Mouse (Mus musculus) thymus, adult 18-20 months (tissue): ENCODE data around the gene Lamb2.
A peak's percentile ranks its signal among the peaks of the same experiment; 100 is the strongest.

Experiments used
- DNase-seq, 2 experiments: peaks; one replicate each; pipeline ENCODE4 v3.0.0; 2022; ENCODE audit warnings: mixed read lengths in 2 of 2

Gene Lamb2

DNA sequence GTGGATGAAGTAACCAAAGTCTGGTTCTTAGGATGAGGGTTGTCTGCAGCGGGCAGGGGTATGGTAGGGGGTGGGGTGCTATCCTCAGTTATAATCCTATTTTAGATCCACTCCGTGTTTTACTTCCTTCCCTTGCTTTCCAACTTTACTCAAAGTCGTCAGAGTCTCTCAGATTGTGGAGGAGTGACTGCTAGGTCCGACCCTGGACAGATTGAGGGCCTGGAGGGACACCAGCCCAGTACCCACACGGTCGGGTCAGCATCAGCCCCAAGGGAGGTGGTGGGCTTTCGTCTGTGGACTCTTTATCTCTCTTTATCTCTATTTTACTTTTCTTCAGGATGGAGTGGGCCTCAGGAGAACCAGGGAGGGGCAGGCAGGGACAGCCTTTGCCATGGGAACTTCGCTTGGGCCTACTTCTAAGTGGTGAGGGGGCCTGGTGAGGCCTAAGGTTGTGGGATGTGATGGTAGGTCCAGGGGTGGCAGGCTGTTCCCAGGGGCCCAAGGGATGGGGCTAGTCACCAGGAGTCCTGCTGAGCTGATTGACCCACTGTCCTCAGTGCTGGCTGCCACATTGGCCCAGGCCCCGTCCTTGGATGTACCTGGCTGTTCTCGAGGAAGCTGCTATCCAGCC lies at the start of gene Lamb2:
Gene Lamb2, plus strand, starts transcription at position 16 of the 631 bp plus-strand sequence.
- DNase-seq: no peak

DNA sequence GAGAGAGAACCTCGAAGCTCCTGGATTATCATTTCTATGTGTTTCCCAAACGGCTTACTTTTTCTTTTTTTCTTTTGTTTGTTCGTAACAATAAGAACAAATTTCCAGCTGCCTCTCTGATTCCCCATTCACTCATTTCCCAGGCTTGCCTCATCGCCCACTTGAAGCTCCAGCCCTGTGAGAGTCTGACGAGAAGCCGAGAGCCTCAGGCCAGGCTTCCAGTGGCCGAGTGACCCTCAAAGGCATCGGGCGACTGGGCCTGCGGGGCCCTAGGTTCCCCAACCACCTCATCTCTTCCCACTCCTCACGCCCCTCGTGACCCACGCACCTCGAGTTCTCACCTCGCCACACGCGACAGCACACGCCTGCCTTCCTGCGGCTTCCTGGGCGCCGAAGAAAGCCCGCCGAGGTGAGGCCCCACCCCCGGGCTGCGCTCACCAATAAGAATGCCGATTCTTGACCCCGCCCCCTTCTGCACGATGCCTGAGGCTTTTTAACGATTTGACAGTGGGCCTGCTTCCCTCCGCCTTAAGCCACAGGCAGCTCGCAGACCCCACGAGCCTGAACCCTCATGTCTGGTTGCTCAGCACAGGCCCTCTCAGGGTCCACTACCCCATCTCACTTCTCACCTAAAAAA lies 48.0 kb upstream of the Lamb2 start:
- DNase-seq: no peak

DNA sequence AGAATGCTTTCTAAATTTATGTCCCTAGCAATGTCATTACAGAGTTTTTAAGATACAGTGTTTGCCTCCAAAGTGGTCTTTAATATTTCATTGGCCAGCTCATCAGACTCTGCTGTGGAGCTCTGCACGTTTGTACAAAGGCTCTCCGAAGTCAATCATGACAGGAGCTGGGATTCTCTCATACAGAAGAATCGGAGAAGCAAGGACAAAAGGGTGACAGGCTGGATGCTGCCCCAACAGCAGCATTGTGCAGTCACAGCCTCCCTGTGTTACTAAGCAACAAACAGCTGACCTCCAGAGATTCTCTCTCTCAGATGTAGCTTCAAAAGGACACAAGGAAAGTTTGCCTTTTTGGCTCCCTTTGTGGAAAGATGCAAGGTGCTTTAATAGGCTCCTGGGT lies 43.4 kb upstream of the Lamb2 start, which contains the start of gene BC048562:
Gene BC048562, plus strand, starts transcription at position 301 of the 400 bp plus-strand sequence.
- DNase-seq: no peak

DNA sequence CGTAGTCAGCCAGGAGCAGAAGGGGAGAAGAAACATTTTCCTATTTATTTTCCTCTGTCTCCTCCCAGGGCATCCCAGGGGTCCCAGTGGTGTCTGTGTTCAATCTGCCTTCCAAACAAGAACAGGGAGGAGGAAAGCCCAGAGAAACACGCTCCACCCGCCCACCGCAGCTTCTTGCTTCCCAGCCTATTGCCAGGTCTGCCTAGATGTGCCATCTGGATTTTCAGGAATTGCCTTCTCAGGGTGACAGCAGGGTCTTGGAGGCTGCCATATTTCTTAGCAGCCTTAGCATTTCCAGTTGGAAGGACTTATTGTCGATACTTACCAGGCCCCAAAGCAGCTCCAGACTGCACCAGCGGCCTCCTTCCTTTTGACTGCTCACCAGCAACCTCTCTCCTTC lies 40.4 kb upstream of the Lamb2 start:
- no peak for DNase-seq

DNA sequence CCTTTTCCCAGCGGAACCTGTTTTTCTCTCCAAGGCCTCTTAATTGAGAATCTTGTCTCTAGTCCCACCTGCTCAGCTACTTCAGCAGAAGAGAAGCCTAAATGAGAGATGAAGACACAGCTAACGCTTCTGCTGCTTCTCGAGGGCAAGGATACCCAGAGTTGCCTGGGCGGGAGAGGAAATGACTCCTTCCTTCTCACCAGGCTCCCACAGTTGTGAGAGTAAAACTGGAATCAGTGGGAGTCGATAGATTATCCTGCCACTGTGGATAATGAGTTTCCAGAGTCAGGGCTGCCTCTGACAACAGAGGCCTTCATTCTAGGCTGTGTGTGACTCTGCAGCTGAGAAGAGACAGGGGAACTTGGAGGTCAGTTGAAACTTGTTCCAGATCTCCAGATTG lies 39.1 kb upstream of the Lamb2 start:
- no peak for DNase-seq

DNA sequence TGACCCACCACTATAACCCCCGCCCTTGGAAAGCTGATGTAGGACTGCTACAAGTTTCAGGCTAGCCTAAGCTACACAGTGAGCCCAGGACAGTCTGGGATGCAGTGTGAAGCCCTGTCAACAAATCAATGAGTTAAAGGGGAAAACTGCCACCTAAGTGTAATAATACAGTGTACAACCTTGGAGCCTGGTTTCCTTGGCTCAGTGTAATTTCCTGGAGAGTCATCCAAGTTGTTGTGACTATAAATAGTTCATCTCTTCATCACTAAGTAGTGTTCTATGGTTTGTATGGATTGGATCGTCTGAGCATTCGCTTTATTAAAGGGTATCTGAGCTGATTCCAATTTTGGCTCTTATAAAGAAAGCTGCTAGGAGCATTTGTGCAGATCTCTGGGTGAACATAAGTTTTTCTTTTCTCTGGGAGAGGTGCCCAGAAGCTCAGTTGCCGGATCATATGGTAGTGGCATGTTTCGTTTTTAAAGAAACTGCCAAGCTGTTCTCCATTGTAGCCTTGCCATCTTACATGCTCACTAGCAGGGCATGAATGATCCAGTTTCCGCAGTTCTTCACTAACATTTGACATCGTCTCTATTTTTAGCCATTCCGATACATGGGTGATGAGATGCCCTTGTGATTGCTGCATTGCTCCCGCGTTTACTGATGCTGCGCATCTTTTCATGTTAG lies 38.2 kb upstream of the Lamb2 start:
- DNase-seq: no peak

DNA sequence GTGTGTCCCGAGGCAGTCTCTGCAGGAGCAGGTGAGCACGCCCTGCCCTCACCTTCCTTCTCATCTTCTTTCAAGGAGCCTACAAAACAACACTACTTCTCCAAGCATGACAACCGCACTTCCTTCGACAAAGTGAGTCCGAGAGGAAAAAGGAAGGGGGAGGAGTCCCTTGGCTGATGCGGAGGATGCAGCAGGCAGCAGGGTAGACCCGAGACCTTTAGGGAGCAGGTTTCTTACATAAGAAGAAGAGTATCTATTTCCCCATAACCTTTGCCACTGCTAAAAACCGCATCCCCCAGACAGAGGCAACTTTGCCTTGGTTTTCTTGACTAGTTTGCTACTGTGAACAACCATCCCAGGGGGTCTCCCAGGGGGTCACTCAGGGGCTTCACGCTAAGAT lies 34.4 kb upstream of the Lamb2 start:
- DNase-seq: no peak

DNA sequence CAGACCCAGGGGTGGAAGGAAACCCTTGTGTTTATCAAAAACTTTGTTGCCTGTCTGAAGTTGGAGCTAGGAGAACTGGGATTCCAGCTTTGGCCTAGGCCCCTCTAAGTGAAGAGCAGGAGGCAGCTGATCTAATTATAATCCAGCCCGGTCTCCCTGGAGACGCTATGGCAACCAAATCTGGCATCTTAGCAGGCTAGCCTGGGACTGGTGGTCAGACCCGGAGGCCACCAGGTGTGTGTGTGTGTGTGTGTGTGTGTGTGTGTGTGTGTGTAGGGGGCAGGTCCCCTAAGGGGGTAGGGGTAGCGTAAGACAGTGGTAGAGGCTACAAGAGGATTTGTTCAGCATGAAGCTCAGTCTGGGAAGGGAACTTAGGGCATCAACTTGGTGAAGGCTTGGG lies 29.7 kb upstream of the Lamb2 start:
- no peak for DNase-seq

DNA sequence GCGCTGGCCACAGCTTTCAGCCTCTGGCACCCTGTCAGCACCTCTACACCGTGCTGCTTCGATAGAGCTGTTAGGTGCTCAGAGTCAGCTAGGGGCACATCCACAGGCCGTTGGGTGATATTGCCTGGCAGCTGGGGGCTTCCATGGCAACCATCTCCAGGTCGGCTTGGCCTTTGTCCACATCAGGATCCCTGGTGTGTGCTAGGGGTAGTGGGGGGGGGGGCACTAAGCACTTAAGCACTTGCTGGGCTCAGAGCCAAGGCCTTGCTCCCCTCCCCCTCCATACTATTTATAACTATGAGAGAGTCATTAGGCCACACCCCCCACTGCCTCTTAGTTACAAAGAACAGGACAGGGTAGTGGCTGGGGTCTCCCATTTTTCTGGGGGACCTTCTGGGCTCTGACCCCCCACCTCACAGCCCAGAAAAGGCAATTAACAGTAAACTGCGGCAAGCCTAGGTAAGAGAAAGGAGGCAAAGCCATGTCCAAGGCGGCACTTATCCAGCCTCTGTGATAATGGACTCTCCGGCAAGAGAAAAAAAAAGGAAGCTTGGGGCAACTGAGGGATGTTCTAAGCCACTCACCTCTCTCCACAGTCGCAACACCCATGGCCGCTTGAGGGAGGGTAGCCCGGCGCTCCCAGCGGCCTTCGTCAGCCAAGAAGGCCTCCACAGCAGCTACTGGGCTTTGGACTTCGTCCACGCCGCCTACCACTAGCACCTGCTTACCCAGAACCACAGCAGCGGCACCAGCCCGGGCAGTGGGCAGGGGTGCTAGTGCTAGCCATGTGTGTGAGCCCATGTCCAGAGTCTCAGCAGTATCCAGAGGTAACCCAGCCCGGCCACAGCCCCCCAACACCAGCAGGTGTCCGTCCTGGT lies 29.0 kb upstream of the Lamb2 start:
- no peak for DNase-seq

DNA sequence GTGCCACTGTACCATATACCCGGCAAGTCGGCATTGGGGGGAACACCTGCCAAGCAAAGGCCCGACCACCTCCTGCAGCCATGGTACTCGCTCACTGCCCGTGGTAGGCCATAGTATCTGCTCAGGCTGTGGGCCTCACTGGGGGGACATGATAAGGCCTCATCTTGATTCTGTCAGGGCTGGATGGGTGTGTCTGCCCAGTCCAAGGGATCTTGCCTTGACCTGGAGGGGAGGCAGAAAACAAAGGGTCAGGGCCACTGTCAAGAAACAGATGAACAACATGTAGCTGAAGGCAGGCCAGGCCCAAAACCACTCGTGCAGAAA lies 28.4 kb upstream of the Lamb2 start:
- DNase-seq: no peak

DNA sequence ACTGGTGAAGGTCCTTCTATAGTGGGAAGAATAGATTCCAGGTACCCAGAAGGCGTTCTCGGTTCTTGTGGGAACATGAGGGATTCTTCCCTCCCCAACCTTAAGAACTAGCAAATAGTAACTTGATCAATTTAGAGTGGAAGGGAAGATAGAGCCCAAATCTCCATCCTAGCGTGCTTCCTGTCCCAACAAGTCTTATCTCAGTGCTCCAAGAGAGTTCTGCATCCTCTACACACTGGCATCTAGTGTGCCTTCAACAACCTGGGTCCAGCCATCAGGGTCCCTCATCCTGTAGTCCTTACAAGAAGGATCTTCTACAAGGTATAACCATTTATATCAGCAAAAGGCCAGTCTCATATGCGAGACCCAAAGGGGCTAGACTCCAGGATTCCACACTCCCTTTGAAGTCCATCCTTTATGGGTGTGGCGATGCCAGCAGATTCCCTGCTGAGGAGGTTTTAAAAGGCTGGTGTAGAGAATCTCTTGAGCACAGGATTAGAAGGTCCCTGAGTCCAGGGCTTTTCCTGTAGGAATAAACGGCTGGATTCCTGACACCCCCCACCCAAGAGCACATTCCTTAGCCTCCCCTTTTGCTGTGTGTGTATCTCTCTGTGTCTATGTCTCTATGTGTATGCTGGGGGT lies 27.9 kb upstream of the Lamb2 start:
- no peak for DNase-seq

DNA sequence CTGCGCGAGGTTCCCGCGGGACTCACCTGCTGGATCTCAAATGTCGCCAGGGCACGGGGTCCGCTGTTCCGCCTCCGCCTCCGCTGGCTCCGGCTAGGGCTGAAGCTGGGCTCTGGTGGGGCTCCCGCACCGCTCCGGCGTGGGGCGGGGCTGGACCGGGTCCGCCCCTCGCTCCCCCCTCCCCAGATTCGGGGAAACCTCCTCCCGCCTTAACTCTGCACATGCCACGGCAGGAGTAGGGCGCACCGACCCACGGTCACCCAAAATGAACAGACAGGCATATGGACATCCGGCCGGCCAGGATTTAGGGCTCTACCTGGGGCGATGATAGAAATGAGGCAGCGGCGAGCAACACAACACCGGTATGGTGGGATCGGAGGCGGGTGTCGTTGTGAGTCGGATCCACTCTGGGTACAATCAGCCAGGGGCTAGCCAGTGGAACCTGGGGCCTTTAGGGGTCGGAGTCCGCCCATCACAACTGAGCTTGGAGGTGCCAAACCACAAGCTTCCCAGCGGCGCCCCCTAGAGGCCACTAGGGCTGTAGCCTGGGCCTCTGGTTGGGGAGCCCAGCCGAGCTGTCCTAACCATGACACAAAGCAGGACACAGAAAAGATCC lies 27.1 kb upstream of the Lamb2 start:
- peak; percentile 59 to 60 for DNase-seq

DNA sequence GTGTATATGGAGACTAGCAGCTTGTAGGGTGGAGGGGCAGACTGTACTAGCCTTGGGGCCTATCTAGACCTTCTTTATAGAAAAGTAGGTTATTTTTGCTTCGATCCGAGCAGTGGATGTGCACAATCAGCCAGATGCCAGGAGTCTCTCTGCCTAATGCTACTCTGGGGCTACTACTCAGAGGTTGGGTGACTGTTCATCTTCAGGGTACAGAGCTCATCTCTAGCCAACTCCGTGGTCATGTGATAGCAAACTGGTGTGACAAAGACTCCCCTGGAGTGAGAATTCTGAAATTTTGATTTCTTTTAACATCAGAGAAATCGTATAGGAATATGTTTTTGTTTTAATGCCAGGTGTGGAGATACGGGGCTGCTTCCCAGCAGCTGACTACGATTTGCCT lies 26.6 kb upstream of the Lamb2 start:
- no peak for DNase-seq

DNA sequence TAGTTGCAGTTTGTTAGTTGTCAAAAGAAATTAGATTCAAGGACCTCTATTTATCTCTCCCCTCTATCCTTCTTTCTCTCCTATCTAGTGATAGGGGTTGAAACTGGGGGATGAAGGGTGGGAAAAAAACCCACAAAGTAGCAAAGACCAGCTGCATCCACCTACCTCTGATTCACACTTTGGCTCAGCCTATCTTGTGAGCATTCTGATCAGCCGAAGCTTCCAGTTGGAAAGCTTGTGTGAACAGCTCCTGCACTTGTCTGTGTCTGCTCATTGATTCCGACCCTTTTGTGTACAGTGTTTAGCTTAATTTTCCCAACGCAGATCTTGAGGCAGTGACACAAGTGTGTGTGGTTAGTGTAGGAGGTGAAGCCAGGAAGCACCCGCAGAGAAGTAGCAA lies 26.1 kb upstream of the Lamb2 start:
- no peak for DNase-seq

DNA sequence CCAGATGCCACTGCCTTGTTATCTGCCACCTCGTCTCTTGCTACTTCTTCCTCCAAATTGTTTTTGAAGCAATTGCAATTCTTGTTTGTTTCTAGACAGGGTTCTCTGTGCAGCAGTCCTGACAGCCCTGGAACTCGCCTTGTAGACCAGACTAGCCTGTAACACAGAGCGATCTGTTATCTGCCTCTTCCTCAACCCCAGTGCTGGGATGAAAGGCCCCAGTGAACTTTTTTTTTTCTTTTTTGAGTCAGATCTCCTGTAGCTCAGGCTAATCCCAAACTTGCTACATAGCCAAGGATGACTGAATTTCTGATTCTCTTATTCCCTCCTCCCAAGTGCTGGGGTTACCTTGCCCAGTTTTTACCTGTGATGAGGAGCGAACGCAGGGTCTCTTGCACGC lies 25.1 kb upstream of the Lamb2 start:
- no peak for DNase-seq

DNA sequence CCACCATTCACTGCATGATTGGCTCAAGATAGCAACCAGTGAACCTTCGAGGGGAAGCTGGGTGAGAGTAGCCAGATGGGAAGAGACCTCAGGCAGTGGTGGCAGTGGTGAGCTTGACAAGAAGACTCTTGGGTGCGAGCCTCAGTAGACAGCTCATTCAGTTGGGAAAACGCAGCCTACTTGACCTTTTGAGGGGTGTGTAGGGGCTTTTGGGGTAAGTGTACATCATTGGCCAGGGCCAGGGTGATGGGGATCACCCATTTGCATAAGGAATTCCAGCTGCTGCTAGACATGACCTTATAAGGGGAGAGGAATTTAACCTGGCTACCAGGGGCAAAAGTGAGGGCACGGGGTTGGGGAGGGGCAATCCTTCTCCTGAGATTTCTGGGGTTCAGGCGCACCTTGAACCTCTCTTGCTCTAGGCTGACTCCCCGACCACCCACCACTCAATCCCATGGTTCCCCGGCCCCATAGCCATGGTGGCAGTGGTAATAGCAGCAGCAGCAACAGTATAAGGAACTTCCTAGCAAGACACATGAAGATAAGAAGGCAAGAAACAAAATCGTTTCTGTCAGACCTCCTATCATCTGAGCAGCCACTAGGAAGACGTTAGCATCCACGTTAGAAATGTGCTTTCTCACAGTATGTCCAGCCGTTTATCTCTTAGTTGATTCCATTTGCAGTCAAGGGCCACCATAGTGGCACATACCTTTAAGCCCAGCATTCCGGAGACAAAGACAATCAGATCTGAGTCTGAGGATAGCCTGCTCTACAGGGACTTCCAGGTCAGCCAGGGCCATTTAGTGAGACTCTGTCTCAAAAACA lies 23.6 kb upstream of the Lamb2 start:
- DNase-seq: no peak

DNA sequence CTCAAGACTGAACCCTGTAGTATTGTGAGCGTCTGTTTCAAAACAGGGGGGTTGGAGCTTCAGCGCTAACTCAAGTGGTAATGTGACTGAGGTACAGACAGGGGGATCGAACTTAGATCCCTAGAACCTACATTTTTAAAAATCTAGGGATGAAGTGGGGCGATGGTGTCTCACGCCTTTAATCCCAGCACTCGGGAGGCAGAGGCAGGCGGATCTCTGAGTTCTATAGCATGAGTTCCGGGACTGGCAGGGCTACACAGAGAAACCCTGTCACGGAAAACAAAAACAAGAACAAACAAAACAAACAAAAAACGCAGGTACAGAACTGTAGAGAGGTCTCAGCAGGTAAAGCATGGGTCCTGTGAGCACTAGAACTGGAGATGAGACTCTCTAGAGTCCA lies 22.6 kb upstream of the Lamb2 start:
- no peak for DNase-seq

DNA sequence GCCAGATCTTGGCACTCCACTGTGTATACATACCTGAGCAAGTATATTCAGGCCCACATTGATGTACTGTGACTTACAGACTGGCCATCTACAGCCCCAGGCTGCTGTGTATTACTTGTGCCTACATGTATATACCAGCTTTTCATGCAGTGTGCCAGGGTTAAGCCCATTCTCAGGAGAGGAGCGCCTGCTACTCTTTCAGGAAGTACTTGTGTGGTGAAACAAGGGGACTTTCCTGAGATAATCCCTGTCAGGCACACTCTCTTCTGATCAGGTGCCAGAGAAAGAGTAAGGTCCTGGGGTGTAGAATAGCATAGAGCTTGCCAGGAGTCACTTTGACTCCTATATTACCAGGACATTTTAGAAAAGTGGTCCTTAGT lies 19.6 kb upstream of the Lamb2 start:
- DNase-seq: no peak

DNA sequence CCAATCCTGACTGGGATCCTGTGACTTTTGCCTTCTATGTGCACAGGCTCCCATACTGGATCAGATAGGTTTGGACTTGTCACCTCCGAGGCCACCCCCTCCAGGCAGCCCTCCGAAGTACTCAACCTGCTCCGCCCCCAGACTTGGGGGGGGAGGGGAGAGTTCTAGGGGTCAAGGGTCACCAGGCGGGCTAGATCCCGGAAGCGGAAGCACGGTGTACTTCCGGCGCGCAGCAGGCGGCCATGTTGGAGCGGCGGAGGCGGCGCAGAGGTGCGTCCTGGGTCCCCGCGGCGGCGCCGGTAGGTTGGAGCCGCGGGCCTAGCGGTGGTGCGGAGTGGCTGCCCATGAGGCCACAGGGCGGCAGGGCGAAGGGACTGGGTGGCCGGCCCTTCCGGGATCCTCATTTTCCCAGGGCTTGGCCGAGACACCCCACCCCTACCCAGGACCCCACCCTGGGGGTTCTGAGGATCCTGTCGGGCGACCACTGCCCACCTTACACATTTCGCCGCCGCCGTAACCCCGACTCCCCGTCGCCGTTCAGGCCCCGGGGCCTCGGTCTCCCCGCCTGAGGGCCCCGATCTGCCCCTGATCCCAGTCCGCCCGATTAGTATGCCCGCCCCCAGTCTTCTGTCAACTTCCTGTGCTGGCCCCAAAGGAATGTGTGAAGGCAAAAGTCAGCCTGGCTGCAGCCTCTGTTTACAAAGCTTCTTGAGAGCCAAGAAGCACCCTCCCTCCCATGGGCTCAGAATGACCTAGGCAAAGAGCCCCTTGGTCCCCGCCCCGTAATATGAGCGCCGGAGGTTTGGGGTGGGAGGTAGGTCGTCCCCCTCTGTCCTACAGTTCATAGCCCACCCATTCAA lies 19.0 kb upstream of the Lamb2 start, which contains the start of gene Ccdc71:
Gene Ccdc71, plus strand, starts transcription at position 209 of the 860 bp plus-strand sequence.
- DNase-seq: peak; percentile 78 to 82

DNA sequence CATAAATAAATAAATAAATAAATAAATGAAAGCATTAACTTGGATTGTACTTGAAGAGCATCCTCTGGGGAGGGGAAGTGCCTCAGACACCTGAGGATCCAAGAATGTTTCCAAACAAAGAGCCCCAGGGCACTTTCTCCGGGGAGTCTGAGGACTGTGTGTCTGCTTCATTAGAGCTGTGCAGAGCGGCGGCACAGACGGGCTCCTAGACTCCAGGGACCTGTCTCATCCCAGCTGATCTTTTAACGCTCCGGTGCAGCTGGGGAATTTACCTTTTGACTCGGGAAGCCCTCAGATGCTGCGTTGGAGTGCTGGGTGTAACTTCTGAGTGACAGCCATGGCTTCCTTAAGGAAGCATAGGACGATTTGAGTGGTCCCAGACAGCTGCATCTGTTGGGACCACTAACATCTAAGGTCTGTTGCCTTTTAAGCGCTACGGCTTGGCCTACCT lies 18.3 kb upstream of the Lamb2 start, which contains the start of gene Klhdc8b:
Gene Klhdc8b, minus strand, starts transcription at position 401 of the 451 bp plus-strand sequence.
- DNase-seq: no peak
